Mouse (Mus musculus): Measurements from ENCODE around the gene Tbxa2r. TPM values are rescaled to one million over a fixed set of nuclear protein-coding genes. Genes with fewer than 3 reads are reported as not detected.

The Tbxa2r gene
- polyA plus RNA-seq, 1 experiment from 2014 or later: 3.1 TPM

DNA sequence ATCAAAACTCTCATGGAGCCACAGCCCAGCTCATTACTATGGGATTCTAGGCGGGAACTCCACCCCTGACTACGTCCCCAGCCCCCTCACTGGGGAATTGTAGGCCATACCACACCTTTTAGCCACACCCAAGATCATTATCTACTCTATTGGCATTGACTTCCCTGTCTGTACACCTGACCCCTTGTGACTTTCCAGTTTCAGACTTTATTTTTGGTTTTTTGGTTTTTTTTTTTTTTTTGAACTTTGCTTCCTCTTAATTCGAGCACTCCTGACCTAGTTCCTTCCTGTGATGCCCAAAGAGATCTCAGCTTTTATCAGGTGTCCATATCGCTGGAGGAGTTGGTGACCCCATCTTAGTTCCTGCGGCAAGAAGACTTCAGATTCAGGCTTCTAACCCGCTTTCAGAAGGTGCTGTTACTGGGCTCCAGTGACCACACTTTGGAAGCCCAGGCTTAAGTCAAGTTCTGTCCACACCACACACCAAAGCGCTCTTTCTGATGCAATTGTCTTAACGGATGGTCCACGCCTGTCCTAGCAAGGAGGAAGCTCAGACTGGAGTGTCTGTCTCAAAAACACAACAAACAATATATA lies 36.9 kb upstream of the Tbxa2r start, which contains the start of gene Tjp3:
Tjp3 (minus strand) TSS at position 71 of the 594 bp plus-strand sequence.
- ATAC-seq (replicated peaks): no peak
- Histone ChIP-seq H3K9me3 (no peaks in the 10 kb centered on the region), H3K36me3 (no peaks in the 10 kb centered on the region), H3K4me1 (peaks cover 45% of the 10 kb centered on the region), H3K4me2 (replicated peaks) (peak within 1 kb of the TSS; percentile 74; the same call in 1 of the 2 replicates), H3K27me3 (no peaks in the 10 kb centered on the region; the same call in 1 of the 2 replicates), H3K9ac (replicated peaks) (no peak within 1 kb of the TSS), H3K27ac (replicated peaks) (no peak within 1 kb of the TSS), H3K4me3 (peak within 1 kb of the TSS; percentile 97)
- WGBS: 77% methylated on average over 9 of the region's 9 CpGs

DNA sequence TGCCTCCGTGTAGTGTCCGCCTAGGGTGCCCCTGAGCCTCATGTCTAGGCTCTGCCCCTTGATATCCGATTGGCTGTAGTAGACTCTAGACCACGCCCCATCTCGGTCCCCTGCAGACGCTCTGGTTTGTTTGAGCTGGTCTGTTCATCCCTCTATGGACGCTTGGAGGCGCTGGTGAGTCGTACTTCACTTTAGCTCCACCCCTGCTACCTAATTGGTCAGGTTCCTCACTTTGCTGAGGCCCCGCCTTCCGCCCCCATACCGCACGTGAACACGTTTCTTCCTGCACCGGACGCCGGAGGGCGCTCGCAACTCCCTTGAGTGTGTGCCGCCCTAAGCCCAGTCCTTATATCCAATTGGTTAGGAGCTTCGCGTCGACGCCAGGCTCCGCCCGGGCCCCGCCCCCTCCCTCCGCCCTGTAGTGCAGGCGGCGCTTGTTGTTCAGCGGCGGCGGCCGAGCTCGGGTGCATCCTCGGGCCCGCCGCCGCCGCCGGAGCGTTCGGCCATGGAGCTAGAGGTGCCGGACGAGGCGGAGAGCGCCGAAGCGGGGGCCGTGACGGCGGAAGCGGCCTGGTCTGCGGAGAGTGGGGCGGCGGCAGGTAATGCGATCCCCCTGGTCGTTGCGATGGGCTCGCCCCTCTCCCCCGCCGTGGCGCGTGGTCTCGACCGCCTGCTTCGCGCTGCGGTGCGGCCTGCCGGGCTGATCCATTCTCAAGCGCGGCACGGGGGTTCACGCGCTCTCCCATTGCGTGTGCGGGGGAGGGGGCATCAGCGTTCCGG lies 35.8 kb upstream of the Tbxa2r start, which contains the start of gene Pip5k1c:
Pip5k1c (plus strand) TSS at position 410 of the 780 bp plus-strand sequence.
- Histone ChIP-seq H3K4me3 (peak within 1 kb of the TSS; percentile 97), H3K9ac (replicated peaks) (peak within 1 kb of the TSS; percentile 95), H3K36me3 (no peaks in the 10 kb centered on the region), H3K27ac (replicated peaks) (peak within 1 kb of the TSS; percentile 95), H3K4me2 (replicated peaks) (peak within 1 kb of the TSS; percentile 74), H3K9me3 (no peaks in the 10 kb centered on the region), H3K4me1 (peaks cover 47% of the 10 kb centered on the region), H3K27me3 (no peaks in the 10 kb centered on the region; the same call in 1 of the 2 replicates)
- WGBS: under 1% methylated on average over 75 of the region's 80 CpGs
- peak; percentile 95 for ATAC-seq (replicated peaks)

DNA sequence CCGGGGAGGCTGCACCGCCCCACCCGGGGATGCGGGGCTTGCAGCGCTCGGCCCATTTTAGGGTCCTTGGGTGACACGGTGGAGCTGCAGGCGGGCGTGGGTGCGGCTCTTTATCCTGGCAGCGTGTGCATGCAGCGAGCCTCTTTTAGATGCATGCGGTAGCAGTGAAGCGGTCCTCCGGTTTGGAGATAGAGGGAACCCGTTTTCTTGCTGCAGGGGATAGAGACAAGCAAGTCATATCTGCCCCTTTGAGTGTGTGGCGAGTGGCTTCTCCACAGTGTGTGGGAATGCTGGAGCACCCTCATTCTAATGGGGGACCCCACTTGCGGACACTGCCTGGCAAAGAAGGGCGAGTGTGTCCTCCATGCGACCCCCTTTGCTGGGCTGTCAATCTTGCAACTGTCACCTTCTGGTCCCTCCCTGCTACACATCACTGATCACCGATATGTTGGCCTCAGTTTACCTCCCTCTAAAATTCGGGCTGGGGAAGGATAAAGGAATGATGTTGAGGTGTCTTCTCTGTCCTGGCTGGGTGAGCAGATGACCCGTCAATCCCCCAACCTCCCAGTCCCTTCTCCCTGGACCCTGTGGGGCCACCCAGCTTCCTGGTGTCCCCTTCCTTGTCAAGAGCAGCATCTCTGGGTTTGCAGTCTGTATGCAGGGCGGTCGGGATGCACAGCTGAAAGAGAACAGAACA lies 35.0 kb upstream of the Tbxa2r start:
- Histone ChIP-seq H3K4me2 (replicated peaks) (peak overlapping the region; percentile 74), H3K9me3 (no peaks in the 10 kb centered on the region), H3K4me1 (peaks cover 47% of the 10 kb centered on the region), H3K4me3 (peak overlapping the region; percentile 97), H3K9ac (replicated peaks) (peak overlapping the region; percentile 95), H3K36me3 (no peaks in the 10 kb centered on the region), H3K27me3 (no peaks in the 10 kb centered on the region; the same call in 1 of the 2 replicates), H3K27ac (replicated peaks) (peak overlapping the region; percentile 95)
- 3% methylated on average over 25 of the region's 25 CpGs for WGBS
- peak; percentile 24 for ATAC-seq (replicated peaks)

DNA sequence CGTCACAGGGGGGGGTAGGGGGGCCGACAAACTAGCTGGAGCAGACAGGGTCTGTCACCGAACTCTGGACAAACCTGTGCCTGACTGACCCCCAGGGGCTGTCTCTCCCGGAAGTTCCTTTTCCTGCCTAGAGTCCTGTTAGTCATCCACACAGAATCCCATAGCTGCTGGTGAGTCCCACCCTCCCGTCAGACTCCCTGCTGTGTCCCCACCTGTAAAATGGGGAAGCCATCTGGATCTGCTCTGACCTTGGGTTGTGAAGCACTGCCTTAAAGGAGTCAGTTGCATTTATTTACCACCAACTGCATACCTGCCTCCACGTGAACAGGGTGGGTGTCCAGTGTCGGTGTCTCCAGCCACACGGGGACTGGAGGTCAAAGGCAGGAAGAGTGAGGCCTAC lies 34.1 kb upstream of the Tbxa2r start:
- Histone ChIP-seq H3K4me3 (peak overlapping the region; percentile 97), H3K4me1 (peaks cover 45% of the 10 kb centered on the region), H3K27ac (replicated peaks) (no peak overlapping the region), H3K36me3 (no peaks in the 10 kb centered on the region), H3K9me3 (no peaks in the 10 kb centered on the region), H3K4me2 (replicated peaks) (peak overlapping the region; percentile 74), H3K27me3 (no peaks in the 10 kb centered on the region; the same call in 1 of the 2 replicates), H3K9ac (replicated peaks) (peak overlapping the region; percentile 95)
- 71% methylated on average over 8 of the region's 8 CpGs for WGBS
- ATAC-seq (replicated peaks): no peak

DNA sequence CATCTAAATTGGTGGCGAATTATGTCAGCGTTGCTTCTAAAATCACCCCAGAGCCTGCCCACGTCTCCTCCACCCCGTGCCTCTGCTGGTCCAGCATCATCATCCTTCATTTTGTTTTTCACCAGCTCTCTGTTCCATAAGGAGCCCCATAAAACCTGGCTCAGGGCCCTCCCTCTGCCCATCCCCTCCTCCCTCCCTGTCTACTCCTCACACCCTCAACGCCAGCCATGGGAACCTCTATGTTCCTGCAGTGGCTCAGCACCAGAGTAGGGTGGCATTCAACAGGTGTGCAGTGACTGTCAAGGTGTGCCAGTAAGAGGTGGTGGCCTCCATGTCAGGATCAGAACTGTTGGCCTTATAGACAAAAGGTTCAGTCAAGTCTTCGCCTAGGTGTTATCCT lies 33.3 kb upstream of the Tbxa2r start:
- H3K36me3 ChIP-seq: no peaks in the 10 kb centered on the region
- H3K4me1 ChIP-seq: peaks cover 44% of the 10 kb centered on the region
- no peak overlapping the region for H3K27ac ChIP-seq (replicated peaks)
- no peaks in the 10 kb centered on the region for H3K9me3 ChIP-seq
- 0 out of 2 replicates have a peak overlapping the region, but pooled peaks have one; percentile 74 for H3K4me2 ChIP-seq (replicated peaks)
- no peak overlapping the region for H3K4me3 ChIP-seq
- ATAC-seq (replicated peaks): no peak
- no peaks in the 10 kb centered on the region; the same call in 1 of the 2 replicates for H3K27me3 ChIP-seq
- no peak overlapping the region for H3K9ac ChIP-seq (replicated peaks)
- whole genome bisulfite sequencing: 91% methylated on average over 6 of the region's 6 CpGs

DNA sequence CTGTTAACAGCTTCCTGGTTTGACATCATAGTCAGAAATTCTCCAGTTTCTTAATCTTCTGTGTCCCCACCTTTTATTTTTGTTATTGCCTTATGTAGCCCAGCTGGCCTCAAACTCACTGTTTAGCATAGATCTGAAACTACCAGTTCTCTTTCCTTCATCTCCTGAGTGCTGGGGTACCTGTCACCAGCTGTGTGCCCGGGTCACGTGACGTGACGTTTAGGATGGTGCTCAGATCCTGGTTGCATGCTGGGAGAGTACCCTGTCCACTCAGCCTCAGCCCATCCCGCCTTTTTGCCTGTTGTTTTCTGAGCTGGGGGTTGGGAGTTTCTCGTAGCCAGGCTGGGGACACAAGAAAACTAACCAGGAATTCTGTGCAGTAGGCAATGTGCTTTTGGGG lies 31.3 kb upstream of the Tbxa2r start:
- peaks cover 36% of the 10 kb centered on the region for H3K4me1 ChIP-seq
- no peaks in the 10 kb centered on the region for H3K27me3 ChIP-seq
- H3K36me3 ChIP-seq: no peaks in the 10 kb centered on the region
- no peak overlapping the region for H3K27ac ChIP-seq (replicated peaks)
- no peak overlapping the region for H3K4me3 ChIP-seq
- no peak overlapping the region for H3K4me2 ChIP-seq (replicated peaks)
- H3K9me3 ChIP-seq: no peaks in the 10 kb centered on the region
- ATAC-seq (replicated peaks): no peak
- 86% methylated on average over 6 of the region's 6 CpGs for WGBS
- no peak overlapping the region for H3K9ac ChIP-seq (replicated peaks)

DNA sequence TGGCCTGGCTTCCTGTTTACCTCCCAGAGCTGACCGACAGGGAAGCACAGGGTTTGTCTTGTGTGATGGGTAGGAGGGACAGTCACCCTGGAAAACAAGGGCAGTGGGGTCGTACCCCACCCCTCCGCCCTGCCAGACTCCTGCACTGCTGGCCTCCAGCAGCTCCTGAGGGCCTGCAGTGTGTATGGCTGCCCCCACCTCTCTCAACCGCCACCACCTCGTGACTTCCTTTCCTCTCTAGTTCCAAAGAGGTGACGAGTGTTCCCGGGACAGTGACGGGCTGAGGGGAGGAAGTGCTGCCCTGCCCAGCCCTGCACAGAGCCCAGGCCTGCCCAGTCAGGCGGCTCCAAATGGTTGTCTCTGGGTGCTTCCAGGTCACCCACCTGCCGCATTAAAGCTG lies 30.7 kb upstream of the Tbxa2r start:
- Histone ChIP-seq H3K4me1 (peaks cover 42% of the 10 kb centered on the region), H3K36me3 (no peaks in the 10 kb centered on the region), H3K9ac (replicated peaks) (no peak overlapping the region), H3K9me3 (no peaks in the 10 kb centered on the region), H3K27ac (replicated peaks) (no peak overlapping the region), H3K4me3 (no peak overlapping the region), H3K4me2 (replicated peaks) (no peak overlapping the region), H3K27me3 (no peaks in the 10 kb centered on the region)
- 88% methylated on average over 10 of the region's 10 CpGs for WGBS
- ATAC-seq (replicated peaks): no peak

DNA sequence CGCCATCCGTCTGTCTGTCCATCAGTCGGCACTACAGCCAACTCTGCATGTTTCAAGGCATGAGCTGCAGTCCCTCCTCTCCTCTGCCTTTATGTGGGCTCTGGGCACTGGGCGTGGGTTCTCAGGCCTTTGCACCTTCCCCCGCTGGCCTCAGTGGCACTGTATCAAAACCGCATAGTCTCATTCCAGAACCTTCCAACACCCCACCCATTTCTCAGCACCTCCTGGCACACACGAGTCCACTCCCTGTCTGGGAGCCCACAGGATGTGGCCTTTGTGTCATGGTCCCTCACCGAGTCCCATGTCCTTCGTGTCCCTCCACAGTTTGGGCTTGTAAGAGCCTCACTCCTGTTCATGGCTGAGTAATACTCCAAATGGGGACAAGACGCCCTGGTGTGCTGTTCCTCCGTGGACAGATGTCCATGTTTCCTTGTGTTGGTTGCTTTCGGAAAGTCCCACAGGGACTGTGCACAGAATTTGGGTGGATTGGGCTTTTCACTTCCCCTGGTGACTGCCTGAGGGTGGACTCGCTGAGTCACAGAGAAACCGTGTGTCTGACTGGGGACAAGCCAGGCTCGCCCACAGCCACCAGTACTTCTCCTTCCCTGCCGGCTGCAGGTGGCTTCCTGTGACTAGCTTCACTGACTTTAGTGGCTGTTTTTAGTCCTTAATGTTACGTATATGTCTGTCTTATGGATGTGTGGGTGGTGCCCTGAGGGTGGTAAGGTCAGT lies 30.0 kb upstream of the Tbxa2r start:
- Histone ChIP-seq H3K9me3 (no peaks in the 10 kb centered on the region), H3K4me1 (peaks cover 49% of the 10 kb centered on the region), H3K9ac (replicated peaks) (no peak overlapping the region), H3K27me3 (no peaks in the 10 kb centered on the region), H3K4me2 (replicated peaks) (no peak overlapping the region), H3K36me3 (no peaks in the 10 kb centered on the region), H3K27ac (replicated peaks) (no peak overlapping the region), H3K4me3 (no peak overlapping the region)
- no peak for ATAC-seq (replicated peaks)
- 96% methylated on average over 17 of the region's 17 CpGs for WGBS

DNA sequence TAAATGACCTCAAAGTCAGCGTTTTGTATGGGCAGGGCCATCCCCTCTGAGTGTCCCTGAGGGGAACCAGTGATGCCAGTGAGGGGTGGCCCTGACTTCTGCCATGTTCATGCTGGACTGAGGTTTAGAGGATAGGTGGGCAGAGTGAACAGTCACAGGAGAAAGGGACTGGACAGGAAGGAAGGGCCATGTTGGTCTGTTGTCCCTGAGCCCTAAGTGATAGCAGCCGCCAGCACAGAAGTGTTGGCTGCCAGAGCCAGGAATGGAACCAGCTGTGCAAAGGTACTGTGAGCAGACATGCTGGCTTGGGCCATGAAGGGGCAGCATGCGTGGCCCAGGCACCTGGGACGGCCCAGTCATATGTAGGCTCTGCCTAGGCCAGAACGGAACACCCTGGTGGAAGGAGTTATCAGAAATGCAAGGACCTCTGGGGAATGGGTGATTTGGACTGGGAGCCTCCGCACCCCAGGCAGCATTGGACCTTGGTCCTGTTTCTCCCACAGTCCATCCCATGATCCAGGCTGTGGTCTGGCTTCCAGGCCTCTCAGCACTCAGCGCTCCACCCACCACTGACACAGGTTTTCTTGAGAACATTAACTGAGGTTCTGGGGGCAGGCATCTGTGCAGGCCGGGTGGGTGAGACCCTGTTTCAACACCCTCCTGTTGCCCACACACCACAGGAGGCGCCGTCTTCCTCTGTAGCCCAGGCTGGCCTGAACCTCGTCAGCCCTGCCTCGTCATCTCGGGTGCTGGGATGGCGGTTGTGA lies 28.8 kb upstream of the Tbxa2r start:
- Histone ChIP-seq H3K9me3 (no peaks in the 10 kb centered on the region), H3K36me3 (no peaks in the 10 kb centered on the region), H3K4me2 (replicated peaks) (no peak overlapping the region), H3K27me3 (no peaks in the 10 kb centered on the region), H3K27ac (replicated peaks) (no peak overlapping the region), H3K4me1 (peaks cover 37% of the 10 kb centered on the region), H3K9ac (replicated peaks) (no peak overlapping the region), H3K4me3 (no peak overlapping the region)
- ATAC-seq (replicated peaks): no peak
- 93% methylated on average over 14 of the region's 14 CpGs for WGBS

DNA sequence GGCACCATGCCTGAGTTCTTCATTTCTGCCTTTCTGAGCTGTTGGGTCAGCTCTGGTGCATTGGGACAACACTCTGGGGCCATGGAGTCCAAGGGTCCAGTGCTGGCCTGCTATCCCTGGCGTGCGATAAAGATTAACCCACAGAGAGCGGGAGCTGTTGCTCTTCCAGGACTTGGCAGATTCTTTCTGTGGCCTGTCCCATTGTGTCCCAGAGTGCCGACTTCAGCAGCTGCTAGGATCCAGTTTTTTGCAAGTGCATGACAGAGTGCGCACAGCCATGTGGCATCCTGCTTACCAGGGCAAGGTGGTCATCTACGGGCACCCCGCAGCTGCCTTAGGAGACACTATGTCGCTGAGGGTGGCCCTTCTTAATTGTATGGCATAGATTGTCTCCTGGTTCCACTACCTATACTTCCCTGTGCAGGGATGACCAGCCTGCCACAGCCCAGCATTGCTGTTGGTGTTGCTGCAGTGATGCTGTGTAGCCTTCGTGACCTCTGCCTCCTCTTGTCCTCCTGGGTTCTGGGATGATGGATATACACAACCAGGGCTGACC lies 28.1 kb upstream of the Tbxa2r start:
- H3K4me3 ChIP-seq: no peak overlapping the region
- no peaks in the 10 kb centered on the region for H3K9me3 ChIP-seq
- peaks cover 31% of the 10 kb centered on the region for H3K4me1 ChIP-seq
- no peak overlapping the region for H3K9ac ChIP-seq (replicated peaks)
- no peaks in the 10 kb centered on the region for H3K36me3 ChIP-seq
- WGBS: 81% methylated on average over 9 of the region's 9 CpGs
- ATAC-seq (replicated peaks): no peak
- no peak overlapping the region for H3K27ac ChIP-seq (replicated peaks)
- no peaks in the 10 kb centered on the region for H3K27me3 ChIP-seq
- H3K4me2 ChIP-seq (replicated peaks): no peak overlapping the region

DNA sequence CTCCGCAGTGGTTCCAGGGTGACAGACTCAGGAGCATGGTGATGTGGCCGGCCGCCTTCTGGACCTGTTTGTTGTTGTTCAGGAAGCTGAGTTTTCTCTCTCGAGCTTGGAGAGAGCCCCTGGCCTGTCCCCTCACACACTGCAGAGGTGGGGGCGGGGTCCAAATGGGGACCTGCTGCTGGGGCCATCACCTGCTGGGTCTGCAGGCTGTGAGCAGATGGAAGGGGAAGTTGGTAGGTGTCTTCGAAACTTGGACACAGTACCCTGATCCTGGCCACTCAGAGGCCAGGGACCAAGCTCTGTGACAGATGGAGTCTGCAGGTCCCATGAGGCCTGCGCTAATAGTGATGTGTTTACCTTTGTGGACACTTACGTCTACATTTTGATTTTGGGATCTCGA lies 27.2 kb upstream of the Tbxa2r start:
- no peak overlapping the region for H3K27ac ChIP-seq (replicated peaks)

More for the DNA sequence above, 27.2 kb upstream of the Tbxa2r start:
- 84% methylated on average over 9 of the region's 9 CpGs for WGBS
- H3K4me2 ChIP-seq (replicated peaks): no peak overlapping the region
- H3K4me3 ChIP-seq: no peak overlapping the region
- no peaks in the 10 kb centered on the region for H3K9me3 ChIP-seq
- H3K4me1 ChIP-seq: peaks cover 22% of the 10 kb centered on the region
- ATAC-seq (replicated peaks): no peak
- H3K9ac ChIP-seq (replicated peaks): no peak overlapping the region
- no peaks in the 10 kb centered on the region for H3K27me3 ChIP-seq
- H3K36me3 ChIP-seq: peaks cover 8% of the 10 kb centered on the region
